Mouse (Mus musculus) embryonic fibroblast, embryonic 13.5 days (primary cell): ENCODE measurements around the gene Cpn1.

ENCODE experiments used
- CTCF ChIP-seq: IDR thresholded peaks from 2 replicates; pipeline ENCODE4 v1.5.1; 2011; ENCODE audit warnings: mild to moderate bottlenecking, control low read depth, low read length, moderate library complexity, borderline replicate concordance; ENCODE audit not compliant: insufficient read depth
- POLR2A ChIP-seq: IDR thresholded peaks from 2 replicates; pipeline ENCODE4 v1.6.1; 2011; ENCODE audit warnings: low read depth, mild to moderate bottlenecking, control low read depth, low read length, moderate library complexity

GRCm38 (mm10) chr19:44000720-44001119 lies 14.4 kb upstream of the Cpn1 start:
- TF ChIP-seq CTCF: no peak
- TF ChIP-seq POLR2A: no peak
